Mouse (Mus musculus) spleen, postnatal 4 days (tissue): Measurements from ENCODE around the gene Gm21973.
A peak's percentile ranks its signal among the peaks of the same experiment; 100 is the strongest.

Source experiments
- DNase-seq, 2 experiments: peaks; one replicate each; pipeline ENCODE4 v3.0.0; 2022; ENCODE audit warnings: low spot score in 2 of 2

The Gm21973 gene

GRCm38 (mm10) chr15:10325080-10325479, at the start of gene Gm21973:
Gene Gm21973 (plus strand): TSS chr15:10325380.
- no peak for DNase-seq

GRCm38 (mm10) chr15:10276386-10276785, 48.8 kb upstream of the Gm21973 start:
- DNase-seq: no peak

- DNase-seq: no peak
These were observed 47.7 kb upstream of the Gm21973 start for GRCm38 (mm10) chr15:10277461-10277860.

GRCm38 (mm10) chr15:10281546-10281945, 43.6 kb upstream of the Gm21973 start:
- DNase-seq: no peak

GRCm38 (mm10) chr15:10283661-10284060, 41.5 kb upstream of the Gm21973 start:
- DNase-seq: no peak

- no peak for DNase-seq
These were observed 28.6 kb upstream of the Gm21973 start for GRCm38 (mm10) chr15:10296570-10296969.

- no peak for DNase-seq
These were observed 27.1 kb upstream of the Gm21973 start for GRCm38 (mm10) chr15:10298058-10298457.

GRCm38 (mm10) chr15:10299467-10299866, 25.7 kb upstream of the Gm21973 start:
- no peak for DNase-seq

- DNase-seq: no peak
These were observed 18.7 kb upstream of the Gm21973 start for GRCm38 (mm10) chr15:10306461-10306860.

- no peak for DNase-seq
These were observed 13.4 kb upstream of the Gm21973 start for GRCm38 (mm10) chr15:10311826-10312225.

- DNase-seq: peak; percentile 20 to 63
These were observed 11.4 kb upstream of the Gm21973 start for GRCm38 (mm10) chr15:10313522-10314455.

- DNase-seq: no peak
These were observed 5.4 kb downstream of the Gm21973 start for GRCm38 (mm10) chr15:10330626-10331025.

- no peak for DNase-seq
These were observed 7.4 kb downstream of the Gm21973 start for GRCm38 (mm10) chr15:10332566-10332965.

- no peak for DNase-seq
These were observed 13.4 kb downstream of the Gm21973 start for GRCm38 (mm10) chr15:10338606-10339005.

- no peak for DNase-seq
These were observed 21.9 kb downstream of the Gm21973 start for GRCm38 (mm10) chr15:10347044-10347443.

GRCm38 (mm10) chr15:10358039-10358948, 33.1 kb downstream of the Gm21973 start, which contains the start of gene Agxt2:
Gene Agxt2 (plus strand): TSS chr15:10358532.
- no peak for DNase-seq

- no peak for DNase-seq
These were observed 41.2 kb downstream of the Gm21973 start for GRCm38 (mm10) chr15:10366331-10366730.

- no peak for DNase-seq
These were observed 50.2 kb downstream of the Gm21973 start for GRCm38 (mm10) chr15:10375404-10375803.

- no peak for DNase-seq
These were observed 53.3 kb downstream of the Gm21973 start for GRCm38 (mm10) chr15:10378338-10378959.

- DNase-seq: no peak
These were observed 54.7 kb downstream of the Gm21973 start for GRCm38 (mm10) chr15:10379757-10380458.

- DNase-seq: no peak
These were observed 62.1 kb downstream of the Gm21973 start for GRCm38 (mm10) chr15:10387263-10387662.
